Mouse (Mus musculus) neutrophil, adult 5-6 weeks (primary cell): Measurements from ENCODE around the gene Lpgat1. TPM values are rescaled to one million over a fixed set of nuclear protein-coding genes. Genes with fewer than 3 reads are reported as not detected.
A peak's percentile ranks its signal among the peaks of the same experiment; 100 is the strongest.

Experiments used
- ATAC-seq: fragments of 151-379, 151-347 bp; 2 replicates; pipeline ENCODE4 v1.8.0; 2017; ENCODE audit warnings: mild to moderate bottlenecking, moderate TSS enrichment; ENCODE audit not compliant: insufficient number of reproducible peaks, poor library complexity, low FRiP score, severe bottlenecking; ENCODE audit errors: extremely low read depth
- total RNA-seq: library from RNA; stranded (forward); fragments of 200-1000 nt; gene quantifications from 2 replicates; pipeline ENCODE4 v1.2.3, GENCODE M21; 2017

Lpgat1 gene
- total RNA-seq: 66.2 and 69.4 TPM in 2 replicates

DNA sequence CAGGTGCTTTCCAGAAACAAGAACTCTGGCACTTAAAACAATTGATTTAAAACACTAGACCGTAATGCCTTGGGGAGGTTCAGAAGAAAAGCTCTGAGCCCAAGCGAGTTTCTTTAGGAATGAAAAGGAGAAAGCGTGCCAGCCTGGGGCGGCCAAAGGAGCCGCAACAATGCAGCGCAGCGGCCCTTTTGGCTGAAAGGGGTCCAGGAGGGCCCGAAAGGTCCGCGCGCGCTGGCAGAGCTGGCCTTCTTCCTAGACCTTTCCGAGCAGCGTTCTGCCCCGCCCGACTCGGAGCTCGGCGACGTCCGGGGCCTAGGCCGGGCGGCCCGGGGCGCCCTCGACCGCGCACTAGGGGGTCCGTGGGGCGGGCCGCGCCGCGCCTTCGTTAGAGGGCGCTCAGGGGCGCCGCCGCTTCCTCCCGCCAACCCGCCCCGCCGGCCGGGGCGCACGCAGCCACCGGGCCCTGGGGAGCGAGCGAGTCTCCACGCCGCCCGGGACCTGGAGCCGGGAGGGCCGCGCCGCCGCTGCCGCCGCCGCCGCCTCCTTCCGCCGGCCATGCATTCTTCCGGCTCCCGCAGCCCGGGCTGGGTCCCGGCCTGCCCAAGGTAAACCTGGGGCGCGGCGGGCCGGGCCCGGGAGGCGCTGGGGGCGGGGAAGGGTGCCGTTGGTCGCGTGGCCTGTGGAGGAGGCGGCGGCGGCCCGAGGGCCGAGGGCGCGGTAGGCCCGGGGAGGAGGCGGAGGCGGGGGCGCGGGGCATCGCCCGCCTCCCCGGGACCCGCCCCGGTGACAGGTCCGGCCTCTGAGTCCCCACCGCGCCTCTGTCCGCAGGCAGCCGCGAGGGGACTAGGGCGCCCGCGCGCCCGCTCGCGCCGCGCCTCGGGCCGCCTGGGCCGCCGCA lies at the start of gene Lpgat1:
Lpgat1 (plus strand) TSS at position 234 of the 898 bp plus-strand sequence.
- peak; percentile 40 for ATAC-seq

DNA sequence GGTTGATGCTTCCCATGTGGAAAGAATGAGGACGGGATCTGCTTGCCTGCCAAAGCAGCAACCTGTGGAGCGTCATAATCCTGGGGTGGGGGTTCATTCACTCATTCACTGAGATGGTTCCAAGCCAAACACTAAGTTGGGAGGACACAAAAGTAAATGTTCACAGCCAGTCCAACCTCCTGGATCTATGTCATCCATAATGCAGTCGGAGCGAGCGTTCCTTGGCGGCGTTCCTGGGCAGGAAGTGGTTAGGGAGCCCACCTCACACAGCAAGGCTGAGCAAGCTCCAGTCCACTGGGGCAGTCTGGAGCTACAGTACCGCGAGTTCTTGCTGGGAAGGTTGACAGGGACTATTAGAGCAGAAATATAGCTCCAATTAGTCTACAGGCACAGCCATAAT lies 49.6 kb upstream of the Lpgat1 start:
- ATAC-seq: no peak

DNA sequence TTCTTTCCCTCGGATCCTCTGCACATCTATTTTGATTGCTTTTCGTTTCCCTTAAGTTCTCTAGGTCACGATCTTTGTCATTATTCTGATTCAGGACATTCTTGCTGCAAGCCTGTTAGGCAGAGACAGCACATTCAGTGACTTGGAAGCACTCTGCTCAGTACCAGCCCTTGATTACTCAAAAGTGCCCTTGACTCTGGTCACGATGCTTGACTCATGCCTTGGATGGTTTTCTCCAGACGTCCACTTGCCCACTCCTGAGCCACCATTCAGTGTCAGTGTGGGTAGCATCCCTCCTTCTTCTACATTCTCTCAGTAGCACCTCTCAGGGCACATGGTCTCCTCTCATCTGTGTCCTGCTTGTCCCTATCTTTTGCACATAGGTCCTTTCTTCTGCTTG lies 43.6 kb upstream of the Lpgat1 start:
- ATAC-seq: no peak

DNA sequence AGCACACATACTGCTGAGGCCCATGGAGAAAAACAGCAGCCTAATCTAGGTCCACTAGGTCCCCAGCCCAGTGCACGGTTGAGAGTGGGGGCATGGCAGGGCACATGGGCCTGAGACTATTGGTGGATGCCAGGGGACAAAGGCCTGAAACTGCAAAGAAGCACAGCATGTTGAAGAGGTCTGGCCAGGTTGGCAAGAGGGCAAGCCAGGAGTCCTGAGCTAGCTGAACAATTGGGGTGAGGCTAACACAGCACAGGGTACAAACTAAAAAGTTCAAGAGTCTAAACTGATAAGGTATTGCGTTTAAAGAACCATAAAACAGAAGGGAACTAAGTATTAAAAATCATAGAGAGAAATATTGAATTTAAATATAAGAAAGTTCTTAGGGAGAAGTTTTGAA lies 36.0 kb upstream of the Lpgat1 start:
- no peak for ATAC-seq

DNA sequence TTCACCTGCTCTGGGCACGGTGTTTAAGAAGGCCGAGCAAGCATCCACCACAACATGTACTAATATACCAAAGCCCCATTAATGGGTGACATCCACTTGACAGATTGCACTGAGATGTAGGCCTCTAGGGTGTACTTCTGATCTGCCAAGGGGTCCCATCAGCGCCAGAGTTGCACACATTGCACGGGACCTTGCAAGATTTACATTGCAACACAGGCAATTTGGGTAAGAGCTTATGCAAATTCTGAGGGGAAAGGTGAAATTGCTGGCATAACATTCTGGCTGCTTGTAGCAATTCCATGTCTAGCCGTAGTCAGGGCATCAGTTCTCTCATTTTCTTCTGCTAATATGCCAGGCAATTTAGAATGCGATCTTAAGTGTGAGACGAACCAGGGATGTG lies 30.1 kb upstream of the Lpgat1 start:
- no peak for ATAC-seq

DNA sequence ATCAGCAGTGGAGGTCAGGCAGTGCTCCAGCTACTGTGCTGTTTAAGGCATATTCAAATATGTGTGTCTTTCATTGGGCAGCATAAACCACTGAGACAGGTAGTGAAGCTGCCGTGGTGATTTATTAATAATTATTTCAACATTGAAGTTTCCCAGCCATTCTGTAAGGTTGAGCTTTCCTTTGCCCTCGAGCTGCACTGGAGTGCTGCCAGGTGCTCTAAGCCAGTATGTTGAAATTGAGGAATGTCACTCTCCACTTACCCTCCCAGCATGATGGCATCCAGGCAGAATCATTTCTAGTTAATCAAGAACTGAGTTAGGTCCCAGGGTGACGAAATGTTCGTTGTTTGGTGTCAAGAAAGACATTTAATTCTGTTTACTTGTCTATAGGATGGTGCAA lies 24.4 kb upstream of the Lpgat1 start:
- ATAC-seq: no peak

DNA sequence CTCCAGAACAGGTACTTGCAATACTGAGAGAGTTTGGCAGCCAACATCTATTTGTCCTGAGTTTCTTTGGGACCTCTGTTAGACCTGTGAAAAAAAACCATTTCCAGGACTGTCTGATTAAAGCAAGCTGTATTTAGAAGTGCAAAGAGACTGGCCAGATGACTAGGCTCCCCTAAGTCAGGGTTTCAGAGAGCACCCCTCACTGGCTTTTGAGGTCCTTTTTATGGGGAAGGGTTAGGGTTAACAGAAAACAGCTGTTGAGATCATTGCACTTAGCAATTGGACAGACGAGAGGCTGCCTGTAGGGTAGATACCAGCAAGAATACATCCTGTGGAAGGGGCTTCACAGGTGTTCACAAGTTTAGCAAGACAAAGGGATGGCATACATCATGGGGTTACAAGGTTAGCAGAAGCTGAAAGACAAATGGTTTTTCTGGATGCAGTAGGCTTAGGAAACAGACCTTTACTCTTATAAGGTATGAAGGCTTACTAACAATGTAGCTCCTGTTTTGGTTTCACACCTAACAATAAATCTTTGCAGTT lies 19.3 kb upstream of the Lpgat1 start:
- ATAC-seq: no peak

DNA sequence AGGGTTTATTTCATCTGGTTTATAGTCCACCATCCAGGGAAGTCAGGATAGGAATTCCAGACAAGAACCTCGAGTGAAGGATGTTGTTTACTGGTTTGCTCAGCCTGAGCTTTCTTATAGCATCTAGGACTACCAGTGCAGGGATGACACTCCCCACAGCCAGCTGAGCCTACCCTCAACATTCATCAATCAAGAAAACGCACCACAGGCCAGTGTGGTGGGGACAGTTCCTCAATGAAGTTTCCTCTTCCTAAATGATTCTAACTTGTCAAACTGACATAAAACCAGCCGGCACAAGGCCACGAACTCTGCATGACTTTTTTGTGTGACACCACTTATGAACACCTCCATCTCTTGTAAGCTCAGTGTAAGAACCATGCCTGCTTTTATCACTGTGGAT lies 13.1 kb upstream of the Lpgat1 start:
- no peak for ATAC-seq

DNA sequence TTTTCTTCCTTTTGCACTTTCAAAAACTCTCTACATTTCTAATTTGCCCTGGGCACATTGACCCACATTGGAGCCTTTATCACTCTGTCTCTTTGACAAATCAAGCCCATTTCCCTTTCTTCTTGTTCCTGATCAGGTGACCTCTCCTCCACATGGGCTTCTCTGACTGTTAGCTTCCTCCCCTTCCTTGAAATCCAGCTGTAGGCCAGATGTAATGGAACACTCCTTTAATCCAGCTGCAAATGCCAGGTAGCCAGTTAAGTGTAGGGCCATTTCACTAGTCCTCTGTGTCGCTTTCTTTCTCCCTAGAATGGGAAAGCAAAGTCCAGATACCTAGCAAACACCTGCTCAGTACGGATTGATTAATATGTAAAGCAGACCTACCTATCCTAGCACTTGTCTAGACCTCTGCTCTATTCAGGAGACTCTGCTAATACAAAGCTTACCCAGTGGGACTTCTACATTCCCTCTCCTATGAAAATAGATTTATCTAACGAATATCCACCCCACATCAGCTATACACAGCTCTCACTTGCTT lies 11.0 kb upstream of the Lpgat1 start:
- no peak for ATAC-seq

DNA sequence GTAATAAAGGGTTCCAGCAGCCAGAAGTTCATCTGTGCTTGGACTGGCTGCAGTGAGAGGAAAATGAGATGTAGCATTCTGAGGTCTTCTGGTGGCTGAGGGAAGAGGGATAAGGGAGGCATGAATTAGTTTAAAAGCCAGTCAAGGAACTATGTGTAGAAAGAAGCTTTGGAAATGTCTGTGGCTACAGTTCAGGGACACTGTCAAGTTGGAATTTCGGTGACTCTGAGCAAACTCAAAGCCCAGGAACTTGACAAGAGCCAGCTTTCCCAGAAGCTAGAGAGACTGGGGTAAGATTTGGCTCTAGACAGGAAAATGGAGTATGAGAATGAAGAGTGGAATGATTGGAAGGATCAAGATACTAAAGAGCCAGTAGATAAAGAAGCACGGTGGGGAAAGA lies 7.8 kb upstream of the Lpgat1 start:
- ATAC-seq: no peak

DNA sequence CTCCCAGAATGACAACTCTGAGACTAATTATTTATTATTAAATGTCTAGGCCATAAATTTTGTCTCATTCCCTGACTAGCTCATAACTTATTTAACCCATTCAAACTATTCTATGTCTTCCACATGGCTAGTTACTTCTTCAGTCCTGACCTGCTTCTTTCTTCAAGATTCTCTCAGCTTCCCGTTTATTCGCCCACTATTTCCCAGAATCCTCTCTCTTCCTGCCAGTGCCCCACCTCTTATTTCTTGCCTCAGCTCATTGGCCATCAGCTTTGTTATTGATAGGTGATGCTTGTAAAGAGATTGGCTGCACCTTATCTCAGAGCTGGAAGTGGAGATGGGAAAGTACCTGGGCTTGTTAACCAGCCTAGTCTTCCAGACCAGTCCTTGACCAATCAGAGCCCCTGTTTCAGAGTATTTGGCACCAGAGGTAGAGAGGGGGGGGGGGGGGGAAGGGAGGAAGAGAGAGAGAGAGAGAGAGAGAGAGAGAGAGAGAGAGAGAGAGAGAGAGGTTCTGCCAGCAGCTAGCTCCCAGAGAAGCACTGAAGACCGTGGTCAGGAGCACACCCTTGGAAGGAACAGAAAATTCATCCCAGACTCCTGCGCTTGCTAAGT lies 5.3 kb upstream of the Lpgat1 start:
- no peak for ATAC-seq

DNA sequence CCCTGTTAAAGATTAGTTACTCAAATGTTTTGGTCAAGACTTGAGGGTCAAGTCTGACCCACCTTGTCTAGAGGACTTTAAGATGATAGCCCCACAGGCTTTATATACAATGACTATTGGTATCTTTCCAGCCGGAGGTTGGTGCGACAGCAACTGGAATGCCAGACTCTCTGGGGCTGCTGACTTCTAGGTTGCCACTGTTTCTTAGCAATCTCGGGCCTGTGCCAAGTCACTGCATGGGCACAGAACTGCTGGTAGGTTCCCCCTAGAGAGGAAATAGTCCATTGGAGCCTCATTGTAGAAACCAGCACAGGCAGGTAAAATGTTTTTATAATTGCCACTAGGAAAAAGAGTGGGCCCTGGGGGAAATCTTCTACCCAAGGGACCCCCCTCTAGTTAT lies 3.8 kb upstream of the Lpgat1 start:
- ATAC-seq: no peak

DNA sequence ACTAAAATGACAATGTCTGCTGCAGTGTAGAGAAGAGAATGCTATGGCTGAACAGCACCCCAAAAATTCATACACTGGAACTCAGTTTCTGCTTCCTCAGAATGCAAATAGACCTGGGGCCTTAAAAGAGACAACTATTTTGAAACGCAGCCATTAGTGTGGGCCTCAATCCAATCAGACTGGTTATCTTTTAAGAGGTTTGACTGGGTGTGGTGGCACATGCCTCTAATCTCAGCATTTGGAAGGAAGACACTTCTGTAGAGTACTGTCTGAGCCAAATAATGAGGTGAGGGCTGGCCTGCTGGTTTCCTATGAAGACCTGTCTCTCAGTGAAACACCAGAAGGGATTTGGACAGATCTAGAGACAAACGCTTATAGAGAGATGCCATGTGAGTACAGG lies 2.5 kb upstream of the Lpgat1 start:
- no peak for ATAC-seq

DNA sequence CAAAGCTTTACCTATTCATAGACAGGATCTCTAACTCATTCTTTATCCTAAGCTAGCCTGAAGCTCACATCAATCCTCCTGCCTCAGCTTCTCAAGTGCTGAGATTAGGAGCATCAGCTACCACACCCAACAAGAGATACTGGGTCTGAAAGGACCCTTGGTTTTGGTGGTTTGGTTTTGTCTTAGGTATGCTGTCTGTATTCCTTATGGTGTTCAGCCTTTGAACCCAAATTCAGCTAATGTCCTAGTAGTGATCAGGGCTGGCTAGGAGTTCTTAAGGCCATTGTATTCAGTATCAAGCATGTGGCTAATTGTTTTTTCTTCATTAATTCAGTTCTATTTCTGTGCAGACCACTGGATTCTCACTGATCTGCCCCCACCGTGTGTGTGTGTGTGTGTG lies 493 bp upstream of the Lpgat1 start:
- no peak for ATAC-seq

DNA sequence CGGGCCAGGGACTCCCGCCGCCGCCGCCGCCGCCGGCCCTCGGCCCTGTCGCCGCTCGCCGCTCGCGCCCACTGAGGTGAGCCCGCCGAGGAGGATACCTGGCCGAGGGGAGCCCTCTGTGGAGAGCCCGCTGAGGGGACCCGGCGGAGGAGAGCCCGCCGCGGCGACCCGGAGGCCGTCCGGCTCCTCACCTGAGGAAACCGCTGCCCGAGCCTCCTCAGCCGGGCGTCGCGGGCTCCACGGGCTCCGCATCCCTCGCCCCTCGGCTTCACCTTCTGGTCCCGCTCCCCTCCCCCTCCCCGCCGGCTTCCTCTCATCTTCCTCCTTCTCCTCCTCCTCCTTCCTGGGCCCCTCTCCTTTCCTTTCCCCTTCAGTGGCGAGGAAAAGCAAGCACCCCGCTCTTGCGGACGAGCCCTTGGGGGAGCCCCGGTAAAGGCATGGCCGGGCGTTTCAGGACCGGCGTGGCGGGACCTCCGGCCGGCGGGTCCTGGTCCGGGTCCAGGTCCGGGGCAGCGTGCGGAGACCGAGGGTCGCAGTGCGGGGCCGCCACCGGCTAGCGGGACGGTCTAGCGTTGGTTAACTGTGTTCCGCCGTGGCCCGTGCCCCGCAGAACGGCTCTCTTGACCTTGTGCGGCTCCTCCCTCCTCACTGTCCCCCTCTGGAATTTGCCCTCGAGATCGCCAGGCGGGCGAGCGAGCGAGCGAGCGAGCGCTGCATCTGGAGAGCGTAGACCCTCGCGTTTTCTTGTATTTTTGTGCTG lies 1.1 kb downstream of the Lpgat1 start:
- ATAC-seq: no peak

DNA sequence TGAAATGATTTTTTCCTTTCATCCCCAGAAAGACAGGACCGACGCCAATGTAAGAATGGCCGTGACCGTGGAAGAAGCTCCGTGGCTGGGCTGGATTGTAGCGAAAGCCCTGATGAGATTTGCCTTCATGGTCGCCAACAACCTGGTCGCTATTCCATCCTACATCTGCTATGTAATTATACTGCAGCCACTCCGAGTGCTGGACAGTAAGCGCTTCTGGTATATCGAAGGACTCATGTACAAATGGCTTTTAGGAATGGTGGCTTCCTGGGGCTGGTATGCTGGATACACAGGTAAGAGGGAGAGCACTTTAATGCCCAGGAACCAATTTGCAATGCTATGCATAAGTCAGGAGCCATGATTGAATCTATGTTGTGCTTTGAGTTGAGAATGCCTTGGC lies 1.7 kb downstream of the Lpgat1 start:
- ATAC-seq: no peak

DNA sequence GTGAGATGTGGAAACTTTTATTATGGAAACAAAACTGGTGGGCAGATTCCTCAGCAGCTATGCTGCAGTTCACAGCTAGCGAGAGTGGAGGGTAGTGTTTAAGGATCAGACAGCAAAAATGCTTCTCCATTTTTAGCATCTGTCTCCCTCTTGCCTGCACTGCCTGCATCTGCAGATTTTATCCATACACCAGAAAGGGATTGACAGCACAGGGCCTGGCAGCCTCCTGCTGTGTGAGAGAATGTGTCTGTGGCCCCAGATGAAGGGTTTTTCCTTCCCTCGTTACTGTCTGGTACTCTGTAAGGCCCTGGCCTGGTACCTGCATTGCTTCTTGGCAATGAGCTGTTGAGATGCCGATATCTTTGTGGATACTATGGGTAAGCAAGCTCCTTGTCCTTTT lies 2.8 kb downstream of the Lpgat1 start:
- ATAC-seq: no peak

DNA sequence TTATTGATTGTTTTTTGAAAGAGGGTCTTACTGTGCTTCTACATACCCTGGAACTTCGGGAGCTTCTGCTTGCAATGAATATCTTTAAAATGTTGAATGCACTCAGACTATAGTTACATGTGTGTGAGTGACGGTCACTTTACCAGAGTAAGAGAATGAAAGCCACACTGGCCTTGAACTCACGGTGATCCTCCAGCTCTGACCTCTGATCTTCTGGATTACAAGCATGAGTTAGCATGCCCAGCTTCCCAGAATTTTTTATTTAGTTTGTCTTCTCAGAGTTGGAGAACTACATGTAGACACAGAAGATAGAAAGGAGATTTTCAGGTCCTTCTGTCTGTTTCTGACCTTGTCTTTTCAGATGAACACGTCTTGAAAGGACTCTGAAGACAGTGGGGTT lies 5.1 kb downstream of the Lpgat1 start:
- no peak for ATAC-seq

DNA sequence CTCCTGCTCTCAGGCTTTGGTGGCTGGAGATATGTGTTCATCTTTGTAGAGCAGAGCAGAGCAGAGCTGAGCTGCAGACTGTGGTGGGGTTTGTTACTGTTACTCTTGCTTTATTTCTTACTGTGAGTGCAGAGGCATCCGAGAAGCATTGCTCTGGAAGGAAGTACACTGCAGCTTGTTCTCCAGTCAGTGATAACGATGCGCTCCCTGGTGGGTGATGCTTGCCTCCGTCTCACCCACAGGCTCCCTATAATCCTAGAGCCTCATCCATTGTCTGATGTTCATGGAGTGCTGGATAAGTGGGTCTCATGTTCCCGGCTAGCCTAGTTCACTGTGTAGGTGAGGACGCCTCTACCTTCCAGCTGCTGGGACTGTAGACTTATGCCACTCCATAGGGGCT lies 6.0 kb downstream of the Lpgat1 start:
- ATAC-seq: no peak
